Mouse (Mus musculus): ENCODE results near the gene Tiam2. TPM values are rescaled to one million over a fixed set of nuclear protein-coding genes. Genes with fewer than 3 reads are reported as not detected.

The Tiam2 gene
- polyA plus RNA-seq, 1 experiment from 2014 or later = 5.7 TPM

DNA sequence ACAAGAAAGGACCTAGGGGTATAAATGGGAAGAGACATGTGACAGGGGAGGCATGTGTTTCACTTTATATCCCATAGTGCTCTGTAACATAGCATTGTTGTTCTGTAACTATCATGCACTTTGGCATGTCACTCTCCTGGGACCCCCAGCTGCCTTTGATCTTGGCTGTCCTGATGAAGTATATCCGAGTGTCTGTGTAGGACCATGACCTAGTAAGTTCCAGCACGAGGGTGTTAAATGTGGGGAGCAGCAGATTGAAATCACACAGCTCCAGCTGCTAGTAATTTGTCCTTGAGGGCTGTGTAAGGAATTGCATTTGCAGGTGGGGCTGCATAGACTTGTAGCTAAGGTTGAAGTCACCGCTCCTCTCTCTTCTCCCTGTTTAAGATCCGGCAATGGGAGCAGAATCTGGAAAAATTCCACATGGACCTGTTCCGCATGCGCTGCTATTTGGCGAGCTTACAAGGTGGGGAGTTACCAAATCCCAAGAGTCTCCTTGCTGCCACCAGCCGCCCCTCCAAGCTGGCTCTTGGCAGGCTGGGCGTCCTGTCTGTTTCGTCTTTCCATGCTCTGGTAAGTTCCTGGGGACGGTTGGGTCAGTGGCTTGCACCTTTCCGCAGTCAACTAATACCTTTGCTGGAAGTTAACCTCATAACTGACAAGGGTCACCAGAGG lies 110.6 kb downstream of the Tiam2 start:
- Histone ChIP-seq H3K9me3 (ENCODE audit: control insufficient read depth, low read length) (no peaks in the 10 kb centered on the region), H3K36me3 (ENCODE audit: control insufficient read depth, insufficient read depth, low read length) (no peaks in the 10 kb centered on the region), H3K4me2 (ENCODE audit: low read length) (no peak overlapping the region), H3K4me3 (ENCODE audit: low read depth, low read length) (no peak overlapping the region), H3K27me3 (replicated peaks; ENCODE audit: control insufficient read depth, insufficient read depth, low read length) (no peaks in the 10 kb centered on the region), H3K27ac (ENCODE audit: low read depth) (no peak overlapping the region), H3K9ac (ENCODE audit: low read length) (no peak overlapping the region), H3K4me1 (replicated peaks; ENCODE audit: control insufficient read depth, insufficient read depth, low read length) (no peaks in the 10 kb centered on the region; the same call in 1 of the 2 replicates)
- DNase-seq (ENCODE audit: low spot score) (no peak), ATAC-seq (replicated peaks; ENCODE audit: low FRiP score, low TSS enrichment, low read depth) (no peak)
- WGBS = 77% methylated on average over 12 of the region's 12 CpGs

DNA sequence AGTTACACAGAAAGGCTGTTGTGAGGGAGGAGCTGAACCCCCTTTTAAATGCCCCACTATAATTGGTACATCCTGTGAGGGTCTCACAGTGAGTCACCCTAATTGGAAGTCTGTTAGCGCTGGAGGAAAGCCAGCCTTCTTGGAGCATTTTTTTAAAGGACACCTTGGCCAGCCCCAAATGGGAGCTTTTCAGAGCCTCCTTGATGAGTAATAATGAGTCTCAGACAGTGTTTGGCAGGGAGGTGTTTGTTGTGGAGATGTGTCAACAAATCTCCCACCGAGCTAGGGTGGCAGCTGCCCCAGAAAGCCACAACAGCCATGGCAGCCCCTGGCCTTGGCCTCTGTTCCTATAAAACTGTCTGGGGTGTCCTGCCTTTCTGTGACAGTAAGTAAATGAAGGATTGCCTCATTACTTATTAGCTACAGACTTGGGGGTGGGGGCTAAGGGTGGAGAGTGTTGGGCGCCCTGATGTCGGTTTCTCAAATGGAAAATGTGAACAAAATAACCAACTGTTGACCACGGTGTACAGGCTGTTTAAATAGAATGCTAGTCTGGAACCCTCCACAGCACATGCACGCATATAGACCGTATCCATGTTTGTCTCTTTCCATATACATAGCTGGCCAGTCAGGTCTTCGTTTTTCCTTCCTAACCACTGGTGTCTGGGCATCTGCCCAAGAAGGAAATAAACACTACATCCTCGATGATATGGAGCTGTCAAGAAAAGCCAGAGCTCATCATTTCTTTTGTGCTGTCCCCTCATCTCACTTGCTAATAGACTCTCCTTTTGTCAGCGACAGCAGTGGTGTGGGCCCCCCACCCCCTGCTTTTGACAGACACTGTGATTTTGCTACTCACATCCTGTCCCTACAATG lies 116.4 kb downstream of the Tiam2 start:
- Histone ChIP-seq H3K4me3 (ENCODE audit: low read depth, low read length) (no peak overlapping the region), H3K4me1 (replicated peaks; ENCODE audit: control insufficient read depth, insufficient read depth, low read length) (peaks cover 5% of the 10 kb centered on the region; the same call in 1 of the 2 replicates), H3K9ac (ENCODE audit: low read length) (no peak overlapping the region), H3K27ac (ENCODE audit: low read depth) (no peak overlapping the region), H3K36me3 (ENCODE audit: control insufficient read depth, insufficient read depth, low read length) (no peaks in the 10 kb centered on the region), H3K9me3 (ENCODE audit: control insufficient read depth, low read length) (no peaks in the 10 kb centered on the region), H3K27me3 (replicated peaks; ENCODE audit: control insufficient read depth, insufficient read depth, low read length) (no peaks in the 10 kb centered on the region), H3K4me2 (ENCODE audit: low read length) (no peak overlapping the region)
- DNase-seq (ENCODE audit: low spot score) (no peak), ATAC-seq (replicated peaks; ENCODE audit: low FRiP score, low TSS enrichment, low read depth) (no peak)
- 55% methylated on average over 10 of the region's 10 CpGs for WGBS

DNA sequence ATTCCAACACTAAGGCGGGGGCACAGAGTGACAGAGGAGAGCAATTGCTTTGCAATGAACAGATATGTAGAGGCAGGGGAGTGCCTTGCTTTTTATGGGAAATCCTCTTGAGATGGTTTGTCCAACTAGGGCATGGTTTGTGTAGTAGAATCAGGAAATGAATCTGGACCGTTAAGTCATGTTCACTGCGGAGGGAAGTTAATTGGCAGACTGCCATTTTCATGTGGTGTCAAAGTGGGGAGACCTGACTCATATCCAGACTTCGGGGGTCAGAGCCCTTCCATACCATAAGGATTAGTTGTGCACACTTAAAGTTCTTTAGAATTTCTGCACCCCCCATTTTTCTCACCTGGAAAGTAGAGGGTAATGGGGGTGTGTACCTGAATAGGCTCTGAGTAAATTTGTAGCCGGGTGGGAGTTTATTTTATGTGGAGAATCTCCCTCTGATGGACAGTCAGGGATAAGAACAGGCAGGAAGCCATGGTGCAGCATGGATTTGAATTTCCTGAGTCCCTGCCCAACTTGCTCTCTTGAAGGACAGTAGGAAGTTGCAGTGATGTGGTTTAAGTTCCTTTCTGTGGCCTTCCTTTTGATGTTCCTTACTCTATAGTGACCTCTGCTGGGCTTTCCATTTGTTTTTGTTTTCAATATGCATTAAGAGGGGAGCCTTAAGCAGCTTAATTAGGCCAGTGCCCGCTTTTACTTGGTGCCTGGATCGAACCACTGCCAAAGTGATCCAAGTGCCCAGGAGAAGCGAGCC lies 120.0 kb downstream of the Tiam2 start:
- no peak; the same call in 1 of the 2 replicates for ATAC-seq (replicated peaks; ENCODE audit: low FRiP score, low TSS enrichment, low read depth)
- H3K4me2 ChIP-seq (ENCODE audit: low read length) = no peak overlapping the region
- H3K9me3 ChIP-seq (ENCODE audit: control insufficient read depth, low read length) = no peaks in the 10 kb centered on the region
- H3K27me3 ChIP-seq (replicated peaks; ENCODE audit: control insufficient read depth, insufficient read depth, low read length) = no peaks in the 10 kb centered on the region
- H3K4me3 ChIP-seq (ENCODE audit: low read depth, low read length) = no peak overlapping the region
- peaks cover 5% of the 10 kb centered on the region; the same call in 1 of the 2 replicates for H3K4me1 ChIP-seq (replicated peaks; ENCODE audit: control insufficient read depth, insufficient read depth, low read length)
- no peak overlapping the region for H3K27ac ChIP-seq (ENCODE audit: low read depth)
- H3K9ac ChIP-seq (ENCODE audit: low read length) = no peak overlapping the region
- no peak for DNase-seq (ENCODE audit: low spot score)
- 46% methylated on average over 8 of the region's 8 CpGs for WGBS
- no peaks in the 10 kb centered on the region for H3K36me3 ChIP-seq (ENCODE audit: control insufficient read depth, insufficient read depth, low read length)

DNA sequence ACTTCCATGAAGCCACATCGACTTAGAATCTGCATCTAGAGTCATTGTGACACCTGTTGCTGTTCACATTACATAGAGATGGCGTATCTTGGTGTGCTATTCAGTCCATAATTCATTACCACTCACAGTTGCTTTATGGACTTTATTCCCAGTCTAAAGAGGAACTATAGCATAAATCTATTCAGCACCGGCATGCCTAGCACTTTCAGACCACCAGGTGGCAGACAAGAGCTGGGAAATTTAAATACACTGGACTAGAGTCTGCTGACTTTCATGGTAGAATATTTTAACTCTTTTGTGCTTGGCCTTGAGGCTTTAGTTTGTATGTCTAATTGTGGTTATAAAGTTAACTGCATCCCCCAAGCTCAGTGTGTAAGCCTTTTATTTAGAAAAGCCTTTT lies 122.4 kb downstream of the Tiam2 start:
- ATAC-seq (replicated peaks; ENCODE audit: low FRiP score, low TSS enrichment, low read depth) (no peak), DNase-seq (ENCODE audit: low spot score) (peak; percentile 87)
- H3K4me3 ChIP-seq (ENCODE audit: low read depth, low read length) = no peak overlapping the region
- H3K9ac ChIP-seq (ENCODE audit: low read length) = no peak overlapping the region
- no peak overlapping the region for H3K4me2 ChIP-seq (ENCODE audit: low read length)
- no peak overlapping the region for H3K27ac ChIP-seq (ENCODE audit: low read depth)
- H3K27me3 ChIP-seq (replicated peaks; ENCODE audit: control insufficient read depth, insufficient read depth, low read length) = no peaks in the 10 kb centered on the region
- H3K4me1 ChIP-seq (replicated peaks; ENCODE audit: control insufficient read depth, insufficient read depth, low read length) = peaks cover 5% of the 10 kb centered on the region; the same call in 1 of the 2 replicates
- H3K36me3 ChIP-seq (ENCODE audit: control insufficient read depth, insufficient read depth, low read length) = no peaks in the 10 kb centered on the region
- H3K9me3 ChIP-seq (ENCODE audit: control insufficient read depth, low read length) = no peaks in the 10 kb centered on the region
- WGBS = 31% methylated on average over 3 of the region's 3 CpGs

DNA sequence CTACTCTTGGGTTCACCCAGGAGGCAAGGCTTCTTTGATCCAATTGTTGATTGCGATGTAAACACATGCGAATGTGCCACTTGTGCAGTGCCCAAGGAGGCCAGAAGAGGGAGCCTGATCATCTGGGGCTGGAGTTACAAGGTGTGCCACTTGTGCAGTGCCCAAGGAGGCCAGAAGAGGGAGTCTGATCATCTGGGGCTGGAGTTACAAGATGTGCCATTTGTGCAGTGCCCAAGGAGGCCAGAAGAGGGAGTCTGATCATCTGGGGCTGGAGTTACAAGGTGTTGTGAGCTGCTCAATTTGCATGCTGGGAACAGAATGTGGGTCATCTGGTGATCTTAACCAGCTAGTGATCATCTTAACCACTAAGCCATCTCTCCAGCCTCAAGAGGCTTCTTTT lies 124.7 kb downstream of the Tiam2 start:
- Histone ChIP-seq H3K4me2 (ENCODE audit: low read length) (no peak overlapping the region), H3K9ac (ENCODE audit: low read length) (no peak overlapping the region), H3K27me3 (replicated peaks; ENCODE audit: control insufficient read depth, insufficient read depth, low read length) (no peaks in the 10 kb centered on the region), H3K27ac (ENCODE audit: low read depth) (no peak overlapping the region), H3K36me3 (ENCODE audit: control insufficient read depth, insufficient read depth, low read length) (no peaks in the 10 kb centered on the region), H3K4me1 (replicated peaks; ENCODE audit: control insufficient read depth, insufficient read depth, low read length) (peaks cover 3% of the 10 kb centered on the region; the same call in 1 of the 2 replicates), H3K4me3 (ENCODE audit: low read depth, low read length) (no peak overlapping the region), H3K9me3 (ENCODE audit: control insufficient read depth, low read length) (no peaks in the 10 kb centered on the region)
- ATAC-seq (replicated peaks; ENCODE audit: low FRiP score, low TSS enrichment, low read depth) = 0 out of 2 replicates have a peak, but pooled peaks have one; percentile 24
- no peak for DNase-seq (ENCODE audit: low spot score)
- 69% methylated on average over 2 of the region's 2 CpGs for WGBS

DNA sequence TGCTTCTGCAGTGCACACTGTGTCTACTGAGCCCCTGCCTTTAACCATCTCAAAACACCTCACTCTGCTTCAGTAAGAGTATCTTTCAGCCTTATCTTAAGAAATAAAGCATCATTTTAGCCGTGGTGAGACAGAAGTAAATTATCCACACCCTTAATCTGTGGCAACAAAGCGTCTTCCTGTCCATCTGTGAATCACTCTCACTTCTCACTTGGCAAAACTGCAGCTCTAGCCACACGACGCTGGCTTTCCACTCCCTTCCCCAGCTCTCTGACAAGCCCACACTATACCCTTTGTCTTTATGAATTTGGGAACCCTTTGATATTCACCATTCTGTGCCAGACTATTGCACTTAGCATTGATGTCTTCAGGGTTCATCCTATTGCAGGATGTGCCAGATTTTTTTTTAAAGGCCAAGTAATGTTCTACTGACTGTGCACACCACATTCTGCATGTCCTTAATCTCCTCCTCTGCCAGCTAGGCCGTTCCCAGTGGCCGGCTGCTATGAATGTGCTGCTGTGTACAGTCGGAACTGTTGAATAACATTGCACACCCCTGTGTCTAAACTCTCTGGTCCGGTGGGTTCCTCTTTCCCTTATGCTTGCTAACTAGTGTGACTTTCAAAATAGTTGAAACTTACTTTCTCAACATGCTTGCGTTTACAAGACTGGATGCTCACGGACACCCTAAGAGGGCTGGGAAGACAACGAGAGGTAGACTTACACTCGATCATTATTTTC lies 126.4 kb downstream of the Tiam2 start:
- WGBS = 82% methylated on average over 12 of the region's 12 CpGs

DNA sequence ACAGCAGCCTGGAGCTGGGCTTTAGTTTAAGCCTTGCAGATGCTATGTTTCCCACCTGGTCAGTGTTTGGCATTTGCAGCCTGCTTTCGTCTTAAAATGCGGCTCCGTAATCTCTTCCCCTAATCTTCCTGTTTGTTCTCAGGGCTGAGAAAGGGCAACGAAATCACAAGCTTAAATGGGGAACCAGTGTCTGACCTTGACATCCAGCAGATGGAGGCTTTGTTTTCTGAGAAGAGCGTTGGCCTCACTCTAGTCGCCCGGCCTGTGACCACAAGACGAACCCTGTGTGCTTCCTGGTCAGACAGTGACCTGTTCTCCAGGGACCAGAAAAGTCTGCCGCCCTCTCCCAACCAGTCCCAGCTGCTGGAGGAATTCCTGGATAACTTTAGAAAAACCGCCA lies 127.6 kb downstream of the Tiam2 start:
- no peaks in the 10 kb centered on the region for H3K27me3 ChIP-seq (replicated peaks; ENCODE audit: control insufficient read depth, insufficient read depth, low read length)
- ATAC-seq (replicated peaks; ENCODE audit: low FRiP score, low TSS enrichment, low read depth) (no peak), DNase-seq (ENCODE audit: low spot score) (no peak)
- no peak overlapping the region for H3K27ac ChIP-seq (ENCODE audit: low read depth)
- no peak overlapping the region for H3K9ac ChIP-seq (ENCODE audit: low read length)
- 34% methylated on average over 10 of the region's 10 CpGs for WGBS
- no peak overlapping the region for H3K4me2 ChIP-seq (ENCODE audit: low read length)
- H3K9me3 ChIP-seq (ENCODE audit: control insufficient read depth, low read length) = no peaks in the 10 kb centered on the region
- no peaks in the 10 kb centered on the region; the same call in 1 of the 2 replicates for H3K4me1 ChIP-seq (replicated peaks; ENCODE audit: control insufficient read depth, insufficient read depth, low read length)
- no peaks in the 10 kb centered on the region for H3K36me3 ChIP-seq (ENCODE audit: control insufficient read depth, insufficient read depth, low read length)
- no peak overlapping the region for H3K4me3 ChIP-seq (ENCODE audit: low read depth, low read length)

More for the DNA sequence above, 126.4 kb downstream of the Tiam2 start:
- DNase-seq (ENCODE audit: low spot score) = no peak
- Histone ChIP-seq H3K27ac (ENCODE audit: low read depth) (no peak overlapping the region), H3K9ac (ENCODE audit: low read length) (no peak overlapping the region), H3K4me1 (replicated peaks; ENCODE audit: control insufficient read depth, insufficient read depth, low read length) (no peaks in the 10 kb centered on the region), H3K36me3 (ENCODE audit: control insufficient read depth, insufficient read depth, low read length) (no peaks in the 10 kb centered on the region), H3K27me3 (replicated peaks; ENCODE audit: control insufficient read depth, insufficient read depth, low read length) (no peaks in the 10 kb centered on the region), H3K9me3 (ENCODE audit: control insufficient read depth, low read length) (no peaks in the 10 kb centered on the region), H3K4me2 (ENCODE audit: low read length) (no peak overlapping the region), H3K4me3 (ENCODE audit: low read depth, low read length) (no peak overlapping the region)
- ATAC-seq (replicated peaks; ENCODE audit: low FRiP score, low TSS enrichment, low read depth) = no peak

DNA sequence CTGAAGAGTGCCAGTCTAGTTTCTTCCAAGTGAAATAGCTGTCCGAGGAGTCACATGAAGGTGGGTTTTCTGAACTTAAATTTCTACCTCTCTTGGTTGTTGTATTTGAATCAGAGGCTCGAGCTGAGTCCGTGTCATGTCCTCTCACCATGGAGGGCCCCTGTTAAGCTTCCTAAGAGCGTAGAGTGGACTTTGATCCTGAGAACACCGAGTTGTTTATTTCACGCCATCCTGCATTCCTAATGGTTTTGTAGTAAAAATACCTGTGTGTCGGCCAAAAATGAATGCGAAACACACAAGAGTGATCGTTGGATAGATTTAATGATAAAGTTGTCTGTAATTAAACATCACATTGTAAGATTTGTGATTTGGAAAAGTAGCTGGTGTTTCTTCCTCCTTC lies 128.5 kb downstream of the Tiam2 start:
- no peak overlapping the region for H3K4me2 ChIP-seq (ENCODE audit: low read length)
- DNase-seq (ENCODE audit: low spot score) = no peak
- no peaks in the 10 kb centered on the region; the same call in 1 of the 2 replicates for H3K4me1 ChIP-seq (replicated peaks; ENCODE audit: control insufficient read depth, insufficient read depth, low read length)
- H3K4me3 ChIP-seq (ENCODE audit: low read depth, low read length) = no peak overlapping the region
- H3K9me3 ChIP-seq (ENCODE audit: control insufficient read depth, low read length) = no peaks in the 10 kb centered on the region
- H3K9ac ChIP-seq (ENCODE audit: low read length) = no peak overlapping the region
- H3K27ac ChIP-seq (ENCODE audit: low read depth) = no peak overlapping the region
- no peaks in the 10 kb centered on the region for H3K36me3 ChIP-seq (ENCODE audit: control insufficient read depth, insufficient read depth, low read length)
- ATAC-seq (replicated peaks; ENCODE audit: low FRiP score, low TSS enrichment, low read depth) = no peak
- 90% methylated on average over 9 of the region's 9 CpGs for WGBS
- H3K27me3 ChIP-seq (replicated peaks; ENCODE audit: control insufficient read depth, insufficient read depth, low read length) = no peaks in the 10 kb centered on the region

Data from intestine, embryonic 14.5 days (tissue).